Mouse (Mus musculus): ENCODE results near the gene Ssbp3. TPM values are rescaled to one million over a fixed set of nuclear protein-coding genes. Genes with fewer than 3 reads are reported as not detected.

Gene Ssbp3
- polyA plus RNA-seq, 1 experiment from 2014 or later, result 43.3 TPM

- Histone ChIP-seq H3K27me3 (ENCODE audit: control insufficient read depth, insufficient read depth, low read length) (no peaks in the 10 kb centered on the region), H3K9ac (ENCODE audit: low read length) (no peak overlapping the region), H3K27ac (replicated peaks in 1 of 2; ENCODE audit: control insufficient read depth in 1 of 2, insufficient read depth in 1 of 2, low read depth in 2 of 2, low read length in 2 of 2) (no peak overlapping the region), H3K4me1 (ENCODE audit: control insufficient read depth in 2 of 2, insufficient read depth in 2 of 2, low read length in 2 of 2) (peaks cover 24 to 36% of the 10 kb centered on the region in 2 experiments), H3K4me3 (ENCODE audit: control insufficient read depth in 1 of 2, insufficient read depth in 1 of 2, low read depth in 1 of 2, low read length in 2 of 2) (no peak overlapping the region), H3K4me2 (ENCODE audit: low read length) (no peak overlapping the region), H3K9me3 (ENCODE audit: control insufficient read depth, low read length) (no peaks in the 10 kb centered on the region), H3K36me3 (ENCODE audit: control insufficient read depth, insufficient read depth, low read length) (no peaks in the 10 kb centered on the region)
- WGBS, result 33% methylated on average over 5 of the region's 5 CpGs
- ATAC-seq (ENCODE audit: insufficient number of reproducible peaks, insufficient read depth, low FRiP score, low read depth), result no peak
These were observed 90.8 kb downstream of the Ssbp3 start for GRCm38 (mm10) chr4:107001259-107001810.

GRCm38 (mm10) chr4:107001916-107002488, 91.5 kb downstream of the Ssbp3 start:
- Histone ChIP-seq H3K27ac (replicated peaks in 1 of 2; ENCODE audit: control insufficient read depth in 1 of 2, insufficient read depth in 1 of 2, low read depth in 2 of 2, low read length in 2 of 2) (no peak overlapping the region), H3K4me3 (ENCODE audit: control insufficient read depth in 1 of 2, insufficient read depth in 1 of 2, low read depth in 1 of 2, low read length in 2 of 2) (no peak overlapping the region), H3K4me2 (ENCODE audit: low read length) (no peak overlapping the region), H3K9ac (ENCODE audit: low read length) (no peak overlapping the region), H3K9me3 (ENCODE audit: control insufficient read depth, low read length) (no peaks in the 10 kb centered on the region), H3K36me3 (ENCODE audit: control insufficient read depth, insufficient read depth, low read length) (no peaks in the 10 kb centered on the region), H3K27me3 (ENCODE audit: control insufficient read depth, insufficient read depth, low read length) (no peaks in the 10 kb centered on the region), H3K4me1 (ENCODE audit: control insufficient read depth in 2 of 2, insufficient read depth in 2 of 2, low read length in 2 of 2) (peaks cover 19 to 29% of the 10 kb centered on the region in 2 experiments; a peak in 3 of 4 replicates)
- no peak for ATAC-seq (ENCODE audit: insufficient number of reproducible peaks, insufficient read depth, low FRiP score, low read depth)
- 86% methylated on average over 14 of the region's 14 CpGs for WGBS

- Histone ChIP-seq H3K27ac (replicated peaks in 1 of 2; ENCODE audit: control insufficient read depth in 1 of 2, insufficient read depth in 1 of 2, low read depth in 2 of 2, low read length in 2 of 2) (no peak overlapping the region), H3K4me2 (ENCODE audit: low read length) (no peak overlapping the region), H3K4me1 (ENCODE audit: control insufficient read depth in 2 of 2, insufficient read depth in 2 of 2, low read length in 2 of 2) (peaks cover 19 to 28% of the 10 kb centered on the region in 2 experiments; a peak in 3 of 4 replicates), H3K4me3 (ENCODE audit: control insufficient read depth in 1 of 2, insufficient read depth in 1 of 2, low read depth in 1 of 2, low read length in 2 of 2) (no peak overlapping the region), H3K27me3 (ENCODE audit: control insufficient read depth, insufficient read depth, low read length) (no peaks in the 10 kb centered on the region), H3K36me3 (ENCODE audit: control insufficient read depth, insufficient read depth, low read length) (no peaks in the 10 kb centered on the region), H3K9me3 (ENCODE audit: control insufficient read depth, low read length) (no peaks in the 10 kb centered on the region), H3K9ac (ENCODE audit: low read length) (no peak overlapping the region)
- ATAC-seq (ENCODE audit: insufficient number of reproducible peaks, insufficient read depth, low FRiP score, low read depth), result no peak
- 60% methylated on average over 11 of the region's 11 CpGs for WGBS
These were observed 92.1 kb downstream of the Ssbp3 start for GRCm38 (mm10) chr4:107002517-107003165.

- Histone ChIP-seq H3K9me3 (ENCODE audit: control insufficient read depth, low read length) (no peaks in the 10 kb centered on the region), H3K27ac (replicated peaks in 1 of 2; ENCODE audit: control insufficient read depth in 1 of 2, insufficient read depth in 1 of 2, low read depth in 2 of 2, low read length in 2 of 2) (no peak overlapping the region), H3K4me3 (ENCODE audit: control insufficient read depth in 1 of 2, insufficient read depth in 1 of 2, low read depth in 1 of 2, low read length in 2 of 2) (no peak overlapping the region), H3K9ac (ENCODE audit: low read length) (no peak overlapping the region), H3K27me3 (ENCODE audit: control insufficient read depth, insufficient read depth, low read length) (no peaks in the 10 kb centered on the region), H3K4me1 (ENCODE audit: control insufficient read depth in 2 of 2, insufficient read depth in 2 of 2, low read length in 2 of 2) (peaks cover 19 to 28% of the 10 kb centered on the region in 2 experiments; a peak in 3 of 4 replicates), H3K36me3 (ENCODE audit: control insufficient read depth, insufficient read depth, low read length) (no peaks in the 10 kb centered on the region), H3K4me2 (ENCODE audit: low read length) (no peak overlapping the region)
- ATAC-seq (ENCODE audit: insufficient number of reproducible peaks, insufficient read depth, low FRiP score, low read depth), result no peak
- WGBS, result 69% methylated on average over 2 of the region's 2 CpGs
These were observed 92.7 kb downstream of the Ssbp3 start for GRCm38 (mm10) chr4:107003199-107003598.

- Histone ChIP-seq H3K9ac (ENCODE audit: low read length) (no peak overlapping the region), H3K9me3 (ENCODE audit: control insufficient read depth, low read length) (no peaks in the 10 kb centered on the region), H3K4me2 (ENCODE audit: low read length) (no peak overlapping the region), H3K27me3 (ENCODE audit: control insufficient read depth, insufficient read depth, low read length) (no peaks in the 10 kb centered on the region), H3K4me3 (ENCODE audit: control insufficient read depth in 1 of 2, insufficient read depth in 1 of 2, low read depth in 1 of 2, low read length in 2 of 2) (no peak overlapping the region), H3K27ac (replicated peaks in 1 of 2; ENCODE audit: control insufficient read depth in 1 of 2, insufficient read depth in 1 of 2, low read depth in 2 of 2, low read length in 2 of 2) (no peak overlapping the region), H3K36me3 (ENCODE audit: control insufficient read depth, insufficient read depth, low read length) (no peaks in the 10 kb centered on the region), H3K4me1 (ENCODE audit: control insufficient read depth in 2 of 2, insufficient read depth in 2 of 2, low read length in 2 of 2) (peaks cover 19 to 28% of the 10 kb centered on the region in 2 experiments; a peak in 3 of 4 replicates)
- WGBS, result 80% methylated on average over 3 of the region's 3 CpGs
- no peak for ATAC-seq (ENCODE audit: insufficient number of reproducible peaks, insufficient read depth, low FRiP score, low read depth)
These were observed 93.3 kb downstream of the Ssbp3 start for GRCm38 (mm10) chr4:107003786-107004185.

- 76% methylated on average over 3 of the region's 3 CpGs for WGBS
- ATAC-seq (ENCODE audit: insufficient number of reproducible peaks, insufficient read depth, low FRiP score, low read depth), result no peak
- Histone ChIP-seq H3K27me3 (ENCODE audit: control insufficient read depth, insufficient read depth, low read length) (no peaks in the 10 kb centered on the region), H3K9me3 (ENCODE audit: control insufficient read depth, low read length) (no peaks in the 10 kb centered on the region), H3K36me3 (ENCODE audit: control insufficient read depth, insufficient read depth, low read length) (0 out of 2 replicates have a peak, but pooled peaks cover 2% of the 10 kb centered on the region), H3K4me3 (ENCODE audit: control insufficient read depth in 1 of 2, insufficient read depth in 1 of 2, low read depth in 1 of 2, low read length in 2 of 2) (no peak overlapping the region), H3K4me2 (ENCODE audit: low read length) (no peak overlapping the region), H3K9ac (ENCODE audit: low read length) (no peak overlapping the region), H3K4me1 (ENCODE audit: control insufficient read depth in 2 of 2, insufficient read depth in 2 of 2, low read length in 2 of 2) (peaks cover 19 to 28% of the 10 kb centered on the region in 2 experiments; a peak in 3 of 4 replicates), H3K27ac (replicated peaks in 1 of 2; ENCODE audit: control insufficient read depth in 1 of 2, insufficient read depth in 1 of 2, low read depth in 2 of 2, low read length in 2 of 2) (no peak overlapping the region)
These were observed 93.8 kb downstream of the Ssbp3 start for GRCm38 (mm10) chr4:107004346-107004745.

- no peaks in the 10 kb centered on the region for H3K27me3 ChIP-seq (ENCODE audit: control insufficient read depth, insufficient read depth, low read length)
- H3K4me1 ChIP-seq (ENCODE audit: control insufficient read depth in 2 of 2, insufficient read depth in 2 of 2, low read length in 2 of 2), result peaks cover 19 to 26% of the 10 kb centered on the region in 2 experiments; a peak in 3 of 4 replicates
- H3K27ac ChIP-seq (replicated peaks in 1 of 2; ENCODE audit: control insufficient read depth in 1 of 2, insufficient read depth in 1 of 2, low read depth in 2 of 2, low read length in 2 of 2), result no peak overlapping the region
- WGBS, result 85% methylated on average over 5 of the region's 5 CpGs
- no peak overlapping the region for H3K4me2 ChIP-seq (ENCODE audit: low read length)
- H3K4me3 ChIP-seq (ENCODE audit: control insufficient read depth in 1 of 2, insufficient read depth in 1 of 2, low read depth in 1 of 2, low read length in 2 of 2), result no peak overlapping the region
- peaks cover 9% of the 10 kb centered on the region for H3K36me3 ChIP-seq (ENCODE audit: control insufficient read depth, insufficient read depth, low read length)
- H3K9me3 ChIP-seq (ENCODE audit: control insufficient read depth, low read length), result no peaks in the 10 kb centered on the region
- H3K9ac ChIP-seq (ENCODE audit: low read length), result no peak overlapping the region
- ATAC-seq (ENCODE audit: insufficient number of reproducible peaks, insufficient read depth, low FRiP score, low read depth), result no peak
These were observed 94.7 kb downstream of the Ssbp3 start for GRCm38 (mm10) chr4:107005166-107005565.

Data from heart, embryonic 14.5 days (tissue).